Mouse (Mus musculus): Measurements from ENCODE around the gene Cfap44. TPM values are rescaled to one million over a fixed set of nuclear protein-coding genes. Genes with fewer than 3 reads are reported as not detected.
A peak's percentile ranks its signal among the peaks of the same experiment; 100 is the strongest.

Cfap44 gene
- polyA plus RNA-seq, 1 experiment from 2014 or later = 11.0 TPM

DNA sequence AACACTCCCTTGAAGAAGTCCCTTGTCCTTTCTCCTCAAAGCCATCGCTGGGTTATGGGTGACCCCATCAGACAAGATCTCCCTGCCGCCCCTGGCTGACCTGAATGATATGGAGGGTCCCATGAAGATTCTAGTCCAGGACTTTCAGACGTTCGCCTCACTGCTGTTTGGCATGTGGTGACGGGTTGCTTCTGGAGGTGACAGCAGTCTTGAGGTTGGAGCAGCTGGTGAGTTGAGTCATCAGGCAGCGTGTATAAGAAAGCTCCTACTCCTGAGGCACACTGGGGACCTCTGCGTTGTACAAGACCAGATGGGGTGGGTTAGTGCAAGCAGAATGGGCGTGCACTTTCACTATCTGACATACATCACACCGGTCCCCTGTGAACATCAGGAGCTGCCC lies 92.0 kb downstream of the Cfap44 start:
- Histone ChIP-seq H3K27ac (no peak overlapping the region), H3K9me3 (ENCODE audit: control insufficient read depth, low read length) (no peaks in the 10 kb centered on the region), H3K27me3 (ENCODE audit: control insufficient read depth, insufficient read depth, low read length) (no peaks in the 10 kb centered on the region), H3K4me1 (replicated peaks; ENCODE audit: control insufficient read depth, insufficient read depth, low read length) (peaks cover 5% of the 10 kb centered on the region; the same call in 1 of the 2 replicates), H3K36me3 (replicated peaks; ENCODE audit: control insufficient read depth, insufficient read depth) (peaks cover 37% of the 10 kb centered on the region), H3K4me3 (replicated peaks; ENCODE audit: low read length) (no peak overlapping the region), H3K9ac (no peak overlapping the region), H3K4me2 (replicated peaks) (no peak overlapping the region)
- DNase-seq (ENCODE audit: low spot score) (no peak), ATAC-seq (ENCODE audit: low FRiP score) (no peak)
- 67% methylated on average over 9 of the region's 9 CpGs for WGBS

DNA sequence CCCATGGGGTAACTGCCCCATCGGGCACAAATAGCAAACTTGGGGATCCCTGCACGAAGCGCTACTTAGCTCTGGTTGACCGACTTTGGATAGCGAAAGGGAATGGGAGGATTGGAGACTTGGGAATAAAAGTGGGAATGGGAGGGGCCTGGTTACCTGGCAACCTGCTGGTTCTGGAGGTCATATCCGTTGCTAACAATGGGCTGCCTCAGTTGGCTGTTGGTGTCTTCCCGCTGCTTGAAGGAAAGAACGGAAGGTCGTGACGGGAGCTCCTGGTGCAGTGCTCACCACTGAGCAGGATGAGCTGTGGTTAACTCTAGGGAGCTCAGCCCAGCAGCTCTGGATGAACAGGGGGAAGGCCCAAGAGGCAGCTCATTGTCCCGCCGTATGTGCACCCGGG lies 92.6 kb downstream of the Cfap44 start:
- H3K36me3 ChIP-seq (replicated peaks; ENCODE audit: control insufficient read depth, insufficient read depth) = peaks cover 40% of the 10 kb centered on the region
- no peak overlapping the region for H3K9ac ChIP-seq
- no peak overlapping the region for H3K27ac ChIP-seq
- H3K27me3 ChIP-seq (ENCODE audit: control insufficient read depth, insufficient read depth, low read length) = no peaks in the 10 kb centered on the region
- peaks cover 5% of the 10 kb centered on the region; the same call in 1 of the 2 replicates for H3K4me1 ChIP-seq (replicated peaks; ENCODE audit: control insufficient read depth, insufficient read depth, low read length)
- H3K9me3 ChIP-seq (ENCODE audit: control insufficient read depth, low read length) = no peaks in the 10 kb centered on the region
- H3K4me3 ChIP-seq (replicated peaks; ENCODE audit: low read length) = no peak overlapping the region
- H3K4me2 ChIP-seq (replicated peaks) = no peak overlapping the region
- WGBS = 59% methylated on average over 13 of the region's 13 CpGs
- no peak for ATAC-seq (ENCODE audit: low FRiP score)
- DNase-seq (ENCODE audit: low spot score) = no peak

DNA sequence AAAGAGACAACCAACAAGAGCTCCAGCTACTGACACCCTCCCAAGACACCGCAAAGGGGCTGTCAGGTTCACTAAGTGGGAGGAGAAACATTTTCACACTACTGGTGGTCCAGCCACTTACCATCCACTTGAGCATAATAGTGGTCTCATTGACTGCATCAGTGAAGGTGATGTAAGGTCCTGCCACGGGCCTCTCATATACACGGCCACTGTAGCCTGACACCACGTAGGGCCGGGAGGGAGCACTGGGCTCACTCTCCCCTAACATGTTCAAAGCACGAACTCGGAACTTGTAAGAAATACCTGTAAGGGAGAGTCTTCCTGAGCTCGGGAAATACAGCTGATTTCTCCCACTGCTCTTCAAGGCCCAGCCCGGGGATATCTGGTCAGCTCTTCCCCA lies 96.5 kb downstream of the Cfap44 start:
- Histone ChIP-seq H3K4me3 (replicated peaks; ENCODE audit: low read length) (no peak overlapping the region), H3K4me1 (replicated peaks; ENCODE audit: control insufficient read depth, insufficient read depth, low read length) (peaks cover 13% of the 10 kb centered on the region), H3K27ac (no peak overlapping the region), H3K9ac (no peak overlapping the region), H3K36me3 (replicated peaks; ENCODE audit: control insufficient read depth, insufficient read depth) (peaks cover 40% of the 10 kb centered on the region), H3K27me3 (ENCODE audit: control insufficient read depth, insufficient read depth, low read length) (no peaks in the 10 kb centered on the region), H3K9me3 (ENCODE audit: control insufficient read depth, low read length) (no peaks in the 10 kb centered on the region), H3K4me2 (replicated peaks) (no peak overlapping the region)
- 89% methylated on average over 9 of the region's 9 CpGs for WGBS
- ATAC-seq (ENCODE audit: low FRiP score) (no peak), DNase-seq (ENCODE audit: low spot score) (no peak)

GRCm38 (mm10) chr16:44492151-44492550 lies 97.6 kb downstream of the Cfap44 start:
- WGBS = 90% methylated on average over 6 of the region's 6 CpGs
- peaks cover 37% of the 10 kb centered on the region for H3K36me3 ChIP-seq (replicated peaks; ENCODE audit: control insufficient read depth, insufficient read depth)
- no peak for ATAC-seq (ENCODE audit: low FRiP score)

DNA sequence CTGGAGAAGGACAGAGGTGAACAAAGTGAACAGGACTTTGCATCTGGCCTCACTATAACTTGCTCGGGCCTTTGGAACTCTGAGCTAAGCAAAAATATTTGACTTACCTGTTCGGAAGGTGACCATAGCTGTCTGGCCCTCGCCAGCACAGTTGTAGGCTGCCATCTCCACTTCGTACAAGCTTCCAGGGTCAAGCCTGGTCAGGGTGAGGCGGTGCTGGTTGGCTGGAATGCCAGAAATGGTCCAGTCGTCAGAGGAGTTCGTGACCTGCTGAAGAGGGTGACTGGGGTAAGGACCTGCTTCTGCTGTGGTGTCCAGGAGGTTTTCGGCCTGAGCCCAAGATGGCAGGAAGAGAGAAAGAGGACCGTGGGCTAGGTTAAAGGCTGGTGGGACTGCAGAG lies 98.1 kb downstream of the Cfap44 start:
- Histone ChIP-seq H3K9ac (no peak overlapping the region), H3K9me3 (ENCODE audit: control insufficient read depth, low read length) (no peaks in the 10 kb centered on the region), H3K4me1 (replicated peaks; ENCODE audit: control insufficient read depth, insufficient read depth, low read length) (peaks cover 9% of the 10 kb centered on the region), H3K36me3 (replicated peaks; ENCODE audit: control insufficient read depth, insufficient read depth) (peaks cover 38% of the 10 kb centered on the region), H3K27me3 (ENCODE audit: control insufficient read depth, insufficient read depth, low read length) (no peaks in the 10 kb centered on the region), H3K4me3 (replicated peaks; ENCODE audit: low read length) (no peak overlapping the region), H3K27ac (no peak overlapping the region), H3K4me2 (replicated peaks) (no peak overlapping the region)
- 93% methylated on average over 9 of the region's 9 CpGs for WGBS
- DNase-seq (ENCODE audit: low spot score) (no peak), ATAC-seq (ENCODE audit: low FRiP score) (no peak)

More at GRCm38 (mm10) chr16:44492151-44492550, 97.6 kb downstream of the Cfap44 start:
- no peak overlapping the region for H3K9ac ChIP-seq
- H3K4me1 ChIP-seq (replicated peaks; ENCODE audit: control insufficient read depth, insufficient read depth, low read length) = peaks cover 9% of the 10 kb centered on the region
- no peaks in the 10 kb centered on the region for H3K27me3 ChIP-seq (ENCODE audit: control insufficient read depth, insufficient read depth, low read length)
- H3K9me3 ChIP-seq (ENCODE audit: control insufficient read depth, low read length) = no peaks in the 10 kb centered on the region
- H3K4me3 ChIP-seq (replicated peaks; ENCODE audit: low read length) = no peak overlapping the region
- no peak for DNase-seq (ENCODE audit: low spot score)
- no peak overlapping the region for H3K27ac ChIP-seq
- no peak overlapping the region for H3K4me2 ChIP-seq (replicated peaks)

DNA sequence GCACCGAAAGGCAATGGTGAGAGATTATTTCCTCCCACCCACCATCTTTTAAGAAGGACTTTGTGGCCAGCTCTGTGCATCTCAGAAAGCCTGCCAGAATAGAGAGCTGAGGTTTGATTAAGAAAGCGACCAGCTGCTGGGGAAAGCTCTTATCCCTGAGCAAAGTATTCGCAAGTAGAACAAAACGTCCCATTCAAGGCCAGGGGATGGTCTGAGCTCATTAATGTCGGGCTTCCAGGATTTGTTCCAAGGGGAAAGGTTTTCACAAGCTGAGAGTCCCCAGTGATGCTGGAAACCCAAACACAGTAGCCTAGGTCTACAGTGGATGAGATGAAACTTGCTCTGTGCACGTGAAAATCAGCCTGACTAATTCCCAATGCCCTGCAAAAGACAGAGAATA lies 99.3 kb downstream of the Cfap44 start:
- Histone ChIP-seq H3K27me3 (ENCODE audit: control insufficient read depth, insufficient read depth, low read length) (no peaks in the 10 kb centered on the region), H3K4me1 (replicated peaks; ENCODE audit: control insufficient read depth, insufficient read depth, low read length) (peaks cover 9% of the 10 kb centered on the region), H3K9me3 (ENCODE audit: control insufficient read depth, low read length) (no peaks in the 10 kb centered on the region), H3K4me2 (replicated peaks) (no peak overlapping the region), H3K27ac (peak overlapping the region; percentile 56), H3K36me3 (replicated peaks; ENCODE audit: control insufficient read depth, insufficient read depth) (peaks cover 44% of the 10 kb centered on the region), H3K9ac (no peak overlapping the region), H3K4me3 (replicated peaks; ENCODE audit: low read length) (no peak overlapping the region)
- ATAC-seq (ENCODE audit: low FRiP score) (no peak), DNase-seq (ENCODE audit: low spot score) (peak; percentile 40)
- 27% methylated on average over 6 of the region's 6 CpGs for WGBS

- Histone ChIP-seq H3K4me3 (replicated peaks; ENCODE audit: low read length) (no peak overlapping the region), H3K4me2 (replicated peaks) (no peak overlapping the region), H3K4me1 (replicated peaks; ENCODE audit: control insufficient read depth, insufficient read depth, low read length) (peaks cover 9% of the 10 kb centered on the region), H3K36me3 (replicated peaks; ENCODE audit: control insufficient read depth, insufficient read depth) (peaks cover 44% of the 10 kb centered on the region), H3K9ac (no peak overlapping the region), H3K27me3 (ENCODE audit: control insufficient read depth, insufficient read depth, low read length) (no peaks in the 10 kb centered on the region), H3K27ac (peak overlapping the region; percentile 56), H3K9me3 (ENCODE audit: control insufficient read depth, low read length) (no peaks in the 10 kb centered on the region)
- DNase-seq (ENCODE audit: low spot score) = no peak
- ATAC-seq (ENCODE audit: low FRiP score) = peak; percentile 49; the same call in 1 of the 2 replicates
- WGBS = 43% methylated on average over 8 of the region's 8 CpGs
Observed at GRCm38 (mm10) chr16:44494441-44495108, 100.0 kb downstream of the Cfap44 start.

- H3K9ac ChIP-seq = no peak overlapping the region
- ATAC-seq (ENCODE audit: low FRiP score) = no peak
- peaks cover 44% of the 10 kb centered on the region for H3K36me3 ChIP-seq (replicated peaks; ENCODE audit: control insufficient read depth, insufficient read depth)
- no peak overlapping the region for H3K4me3 ChIP-seq (replicated peaks; ENCODE audit: low read length)
- peaks cover 9% of the 10 kb centered on the region for H3K4me1 ChIP-seq (replicated peaks; ENCODE audit: control insufficient read depth, insufficient read depth, low read length)
- H3K4me2 ChIP-seq (replicated peaks) = no peak overlapping the region
- 80% methylated on average over 15 of the region's 15 CpGs for WGBS
- H3K9me3 ChIP-seq (ENCODE audit: control insufficient read depth, low read length) = no peaks in the 10 kb centered on the region
- H3K27me3 ChIP-seq (ENCODE audit: control insufficient read depth, insufficient read depth, low read length) = no peaks in the 10 kb centered on the region
- no peak overlapping the region for H3K27ac ChIP-seq
- no peak for DNase-seq (ENCODE audit: low spot score)
Observed at GRCm38 (mm10) chr16:44496971-44497464, 102.4 kb downstream of the Cfap44 start.

- Histone ChIP-seq H3K9ac (no peak overlapping the region), H3K9me3 (ENCODE audit: control insufficient read depth, low read length) (no peaks in the 10 kb centered on the region), H3K4me3 (replicated peaks; ENCODE audit: low read length) (no peak overlapping the region), H3K27ac (no peak overlapping the region), H3K27me3 (ENCODE audit: control insufficient read depth, insufficient read depth, low read length) (no peaks in the 10 kb centered on the region), H3K36me3 (replicated peaks; ENCODE audit: control insufficient read depth, insufficient read depth) (peaks cover 39% of the 10 kb centered on the region), H3K4me2 (replicated peaks) (no peak overlapping the region), H3K4me1 (replicated peaks; ENCODE audit: control insufficient read depth, insufficient read depth, low read length) (peaks cover 14% of the 10 kb centered on the region)
- no peak for DNase-seq (ENCODE audit: low spot score)
- WGBS = 91% methylated on average over 3 of the region's 3 CpGs
- ATAC-seq (ENCODE audit: low FRiP score) = no peak
Observed at GRCm38 (mm10) chr16:44498447-44498846, 103.9 kb downstream of the Cfap44 start.
